Mouse (Mus musculus): Measurements from ENCODE around the gene Tmem119. TPM values are rescaled to one million over a fixed set of nuclear protein-coding genes. Genes with fewer than 3 reads are reported as not detected.
A peak's percentile ranks its signal among the peaks of the same experiment; 100 is the strongest.

Gene Tmem119
- 0.05 and 0.14 TPM in 2 replicates for polyA plus RNA-seq (2012)

DNA sequence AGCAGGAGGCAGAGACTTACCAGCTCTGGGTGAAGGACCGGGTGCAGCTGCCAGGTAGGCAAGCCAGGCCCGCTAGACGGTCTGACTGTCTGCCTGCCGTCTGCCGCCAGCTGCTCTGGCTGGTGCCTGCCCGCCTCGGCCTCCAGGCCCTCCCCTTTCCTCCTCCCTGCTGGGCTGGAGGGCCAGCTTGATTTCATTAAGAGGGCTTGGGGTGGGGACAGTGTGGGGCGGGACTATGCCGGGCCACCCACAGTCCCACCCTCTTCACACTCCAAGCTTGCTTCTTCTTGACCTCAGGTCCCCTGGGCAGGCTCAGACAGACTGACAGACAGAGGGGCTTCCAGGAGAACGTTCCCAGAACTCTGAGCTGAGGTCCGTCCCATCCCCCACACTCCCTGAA, at the start of gene Tmem119:
Gene Tmem119, minus strand, starts transcription at position 237 of the 400 bp plus-strand sequence.
- no peak for TF ChIP-seq GATA1 (IDR thresholded peaks at IDR 0.05; ENCODE audit: low read length)

DNA sequence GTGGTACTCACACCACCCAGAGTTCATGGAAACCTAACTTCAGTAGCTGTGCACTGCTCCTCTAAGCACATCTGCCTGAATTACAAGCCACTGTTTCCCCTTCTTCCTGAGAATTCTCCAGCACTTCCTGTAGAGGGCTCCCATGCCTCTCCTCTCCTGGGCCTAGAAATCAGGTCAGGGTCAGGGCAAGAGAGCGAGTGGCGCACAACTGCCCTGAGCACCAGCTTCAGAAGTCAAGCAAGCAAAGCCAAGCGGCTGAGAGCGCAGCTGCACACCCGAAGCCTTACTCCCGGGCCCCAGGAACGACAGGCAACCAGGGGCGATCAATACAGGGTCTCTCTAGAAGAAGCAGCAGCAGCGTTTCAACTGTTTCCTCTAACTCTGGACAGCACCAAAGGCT, 47.3 kb upstream of the Tmem119 start:
- no peak for TF ChIP-seq GATA1 (IDR thresholded peaks at IDR 0.05; ENCODE audit: low read length)

DNA sequence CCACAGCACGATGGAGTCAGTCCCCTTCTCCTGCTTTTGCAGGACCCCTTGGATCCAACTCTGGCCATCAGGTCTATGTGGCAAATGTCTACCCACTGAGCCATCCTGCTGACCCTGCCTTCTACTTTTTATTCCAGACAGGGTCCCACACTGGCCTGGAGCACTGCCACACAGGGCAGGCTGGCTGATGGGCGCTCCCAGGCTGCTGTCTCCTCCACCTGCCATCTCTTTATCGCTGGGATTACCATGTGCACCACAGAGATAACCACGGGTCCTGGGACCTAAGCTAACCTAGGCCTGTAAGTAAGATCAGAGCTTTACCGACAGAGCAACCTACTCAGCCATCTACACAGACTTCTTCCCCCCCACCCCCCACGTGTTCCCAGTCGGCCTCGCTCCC, 46.3 kb upstream of the Tmem119 start:
- TF ChIP-seq GATA1 (IDR thresholded peaks at IDR 0.05; ENCODE audit: low read length), result peak; percentile 59

GRCm38 (mm10) chr5:113845627-113846026, 45.3 kb upstream of the Tmem119 start:
- no peak for TF ChIP-seq GATA1 (IDR thresholded peaks at IDR 0.05; ENCODE audit: low read length)

GRCm38 (mm10) chr5:113844721-113845120, 44.4 kb upstream of the Tmem119 start:
- no peak for TF ChIP-seq GATA1 (IDR thresholded peaks at IDR 0.05; ENCODE audit: low read length)

DNA sequence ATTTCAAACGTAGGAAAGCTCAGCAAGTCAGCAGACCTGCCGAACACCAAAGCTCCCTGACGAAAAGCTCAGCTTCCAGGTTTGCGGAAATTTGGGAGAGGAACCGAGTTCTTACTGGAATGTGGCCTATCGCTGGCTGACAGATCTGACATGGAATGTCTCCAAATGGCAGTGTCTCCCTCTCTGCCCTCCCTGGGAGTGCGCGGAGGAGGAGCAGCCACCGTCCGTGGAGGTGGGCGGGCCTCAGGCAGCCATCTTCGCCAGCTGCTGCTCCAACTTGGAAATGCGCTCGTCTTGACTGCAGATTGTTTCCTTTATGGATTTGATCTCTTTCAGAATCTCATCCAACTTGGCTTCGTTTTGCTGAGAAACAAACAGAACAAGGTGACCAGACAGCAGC, 43.8 kb upstream of the Tmem119 start:
- TF ChIP-seq GATA1 (IDR thresholded peaks at IDR 0.05; ENCODE audit: low read length), result no peak

DNA sequence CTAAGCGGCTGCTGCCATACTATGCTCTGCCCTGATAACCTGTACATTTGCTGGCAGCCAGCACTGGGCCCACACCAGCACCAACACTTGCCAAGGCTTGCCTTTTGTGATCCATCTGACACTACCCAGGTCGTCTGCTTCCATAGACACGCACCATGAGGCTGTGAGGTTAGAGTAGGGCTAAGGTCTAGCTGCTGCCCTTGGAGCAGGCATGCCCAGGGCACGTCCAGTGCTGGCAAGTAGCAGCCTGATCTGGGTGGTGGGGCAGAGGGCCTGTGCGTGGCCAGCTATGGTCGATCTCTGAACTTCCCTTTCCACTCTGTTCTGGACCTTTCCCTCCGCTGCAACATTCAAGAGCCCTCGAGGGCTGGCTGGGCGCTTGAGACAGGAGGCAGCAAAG, 42.6 kb upstream of the Tmem119 start:
- TF ChIP-seq GATA1 (IDR thresholded peaks at IDR 0.05; ENCODE audit: low read length), result no peak

DNA sequence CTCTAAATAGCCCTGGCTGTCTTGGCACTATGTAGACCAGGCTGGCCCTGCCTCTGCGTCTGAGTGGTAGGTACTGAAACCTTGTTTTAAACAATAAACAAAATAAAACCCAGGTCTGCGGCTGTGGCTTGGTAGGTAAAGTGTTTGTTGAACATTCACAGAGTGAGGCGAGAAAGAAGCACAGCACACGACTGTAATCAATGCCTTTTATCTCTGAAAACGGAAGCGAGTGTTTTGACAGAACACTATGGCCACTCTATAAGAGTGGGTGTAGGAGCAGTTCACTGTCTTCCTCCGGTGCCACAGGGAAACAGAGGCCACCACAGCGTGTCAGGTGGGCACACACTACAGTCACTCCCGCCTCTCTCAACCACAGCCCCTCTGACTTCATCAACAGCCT, 41.9 kb upstream of the Tmem119 start:
- no peak for TF ChIP-seq GATA1 (IDR thresholded peaks at IDR 0.05; ENCODE audit: low read length)

DNA sequence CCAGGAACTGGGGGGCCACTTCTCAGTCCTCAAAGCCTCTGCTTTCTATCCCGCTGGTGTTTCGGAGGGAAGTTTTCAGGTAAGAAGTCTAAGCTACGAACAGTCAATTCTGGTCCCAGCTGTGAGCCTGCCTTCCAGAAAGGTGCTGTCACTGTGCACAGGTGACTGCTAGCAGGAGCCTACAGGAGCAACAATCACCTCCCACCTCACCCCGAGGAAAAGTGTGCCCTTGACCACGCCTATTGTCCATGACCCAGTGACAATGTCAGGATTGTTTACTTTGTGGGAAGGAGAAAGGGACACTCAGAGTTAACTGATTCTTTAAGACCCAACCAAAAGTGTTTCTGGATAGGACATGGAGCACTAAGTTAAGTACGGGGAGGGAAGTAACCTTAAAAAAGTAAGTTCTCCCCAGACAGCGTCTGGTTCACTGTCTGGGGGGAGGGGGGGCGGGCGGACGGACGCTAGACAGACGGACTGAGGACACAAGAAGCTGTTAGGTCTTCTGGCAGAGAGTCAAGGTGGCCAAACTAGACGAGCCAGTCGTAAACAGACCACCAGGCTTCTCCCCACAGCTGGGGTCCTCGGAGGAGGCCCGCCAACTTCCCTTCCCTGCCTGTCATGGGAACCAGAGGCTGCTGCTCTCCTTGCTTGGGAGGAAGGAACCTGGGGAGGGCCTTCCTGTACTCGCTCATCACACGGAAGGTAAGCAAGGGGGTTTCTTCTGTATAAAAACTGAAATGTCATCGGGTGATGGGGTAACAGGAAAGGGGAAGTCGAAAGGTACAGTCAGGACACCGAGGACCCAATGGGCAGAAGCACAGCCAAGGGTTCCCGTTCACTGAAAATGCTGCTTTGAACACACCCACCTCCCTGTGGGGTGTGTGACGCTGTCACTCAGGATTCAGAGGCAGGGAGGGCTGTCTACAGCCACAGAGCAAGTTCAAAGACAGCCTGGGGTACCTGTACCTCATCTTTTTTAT, 41.2 kb upstream of the Tmem119 start:
- no peak for TF ChIP-seq GATA1 (IDR thresholded peaks at IDR 0.05; ENCODE audit: low read length)

DNA sequence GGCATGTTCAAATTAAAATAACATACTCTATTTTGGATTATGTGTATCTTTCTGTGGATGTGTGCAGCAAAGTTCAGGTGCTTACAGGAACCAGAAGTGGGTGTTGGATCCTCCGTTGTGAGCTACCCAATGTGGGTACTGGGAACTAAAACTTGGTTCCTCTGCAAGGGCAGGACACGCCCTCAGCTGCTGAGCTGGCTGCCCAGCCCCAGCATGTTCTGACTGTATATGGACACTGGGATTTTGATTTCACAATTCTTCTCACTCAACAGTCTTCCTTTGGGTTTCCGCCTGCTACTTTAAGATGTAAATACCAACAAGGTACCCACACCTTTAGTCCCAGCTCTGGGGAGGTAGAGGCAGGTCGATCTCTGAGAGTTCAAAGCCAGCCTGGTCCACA, 40.1 kb upstream of the Tmem119 start:
- no peak for TF ChIP-seq GATA1 (IDR thresholded peaks at IDR 0.05; ENCODE audit: low read length)

DNA sequence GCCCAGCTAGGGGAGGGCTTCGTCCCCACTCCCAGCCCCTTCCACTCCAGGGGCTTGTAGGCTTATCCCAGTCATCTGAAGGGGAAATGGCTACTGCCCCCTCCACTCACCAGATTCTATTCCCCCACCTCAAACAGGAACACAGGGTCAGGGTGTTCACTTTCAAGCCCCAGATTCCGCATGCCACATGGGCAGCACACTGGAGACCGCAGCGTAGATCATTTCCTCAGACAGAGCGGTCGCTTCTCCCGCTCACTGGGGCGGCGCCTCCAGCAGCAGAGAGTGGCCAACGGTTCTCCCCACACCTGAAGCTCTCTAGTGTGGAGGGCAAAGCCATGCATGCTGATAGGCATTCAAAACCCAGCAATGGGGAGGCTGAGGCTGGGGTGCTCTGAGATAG, 36.6 kb upstream of the Tmem119 start:
- TF ChIP-seq GATA1 (IDR thresholded peaks at IDR 0.05; ENCODE audit: low read length), result no peak

DNA sequence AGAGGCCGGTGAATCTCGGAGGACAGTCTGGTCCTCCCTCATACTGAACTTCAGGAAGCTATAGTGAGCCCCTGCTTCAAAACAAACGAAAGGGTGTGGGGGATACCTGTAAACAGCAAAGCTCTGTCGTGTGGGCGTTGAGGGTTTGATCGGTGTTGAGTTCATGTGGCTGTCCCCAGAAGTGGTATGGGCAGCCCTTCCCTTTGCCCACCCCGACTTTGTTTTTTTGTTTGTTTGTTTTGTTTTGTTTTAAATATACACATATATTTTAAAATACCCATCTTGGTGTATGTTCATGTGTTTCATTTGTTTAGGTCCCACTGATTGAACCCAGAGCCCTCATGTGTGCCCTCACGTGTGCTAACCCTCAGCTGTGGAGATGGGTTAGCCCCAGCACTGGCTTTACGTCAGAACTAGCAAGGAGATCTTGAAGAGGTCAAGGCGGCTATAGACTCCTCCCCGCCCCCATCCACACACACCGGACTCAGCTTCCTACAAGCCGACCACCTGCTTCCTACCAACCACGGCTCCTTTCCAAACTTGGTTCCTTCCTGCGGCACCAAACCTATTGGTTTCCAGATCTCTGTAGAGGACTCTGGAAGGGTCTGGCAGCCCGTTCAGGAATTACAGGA, 33.1 kb upstream of the Tmem119 start:
- TF ChIP-seq GATA1 (IDR thresholded peaks at IDR 0.05; ENCODE audit: low read length), result no peak

GRCm38 (mm10) chr5:113832490-113832901, 32.2 kb upstream of the Tmem119 start, which contains the start of gene Selplg:
Gene Selplg, minus strand, starts transcription at chr5:113832644.
- no peak for TF ChIP-seq GATA1 (IDR thresholded peaks at IDR 0.05; ENCODE audit: low read length)

- TF ChIP-seq GATA1 (IDR thresholded peaks at IDR 0.05; ENCODE audit: low read length), result no peak
Measured at GRCm38 (mm10) chr5:113831741-113832140, 31.4 kb upstream of the Tmem119 start.

- no peak for TF ChIP-seq GATA1 (IDR thresholded peaks at IDR 0.05; ENCODE audit: low read length)
Measured at GRCm38 (mm10) chr5:113830796-113831195, 30.5 kb upstream of the Tmem119 start.

DNA sequence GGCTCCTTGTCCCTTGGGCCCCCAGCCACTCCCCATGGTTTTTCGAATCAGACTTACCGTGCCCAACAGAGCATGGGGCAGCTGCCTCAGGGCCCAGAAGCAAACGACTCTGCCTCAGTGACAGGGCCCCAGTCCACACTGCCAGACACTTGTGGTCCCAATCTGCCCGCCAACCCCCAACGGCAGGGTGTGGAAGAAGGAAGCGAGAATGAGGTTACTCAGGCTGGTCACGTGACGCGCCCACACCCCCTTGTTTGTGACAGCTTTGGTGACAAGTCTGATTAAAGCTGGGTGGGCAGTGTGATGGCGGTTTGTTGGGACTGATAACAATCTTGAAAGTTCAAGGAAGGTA, 30.0 kb upstream of the Tmem119 start:
- no peak for TF ChIP-seq GATA1 (IDR thresholded peaks at IDR 0.05; ENCODE audit: low read length)
